Mouse (Mus musculus): ENCODE results near the gene Ift122.

GRCm38 (mm10) chr6:115938798-115939197 is 85.5 kb downstream of the Ift122 start:
- no peak for TF ChIP-seq CTCF (conservative IDR thresholded peaks at IDR 0.05 in 1 of 2, IDR thresholded peaks at IDR 0.05 in 1 of 2; ENCODE audit: low read depth in 2 of 2, low read length in 2 of 2)
- no peak for TF ChIP-seq TCF12 (IDR thresholded peaks at IDR 0.05; ENCODE audit: low read depth, low read length)
- TF ChIP-seq CHD2 (IDR thresholded peaks at IDR 0.05; ENCODE audit: low read length): no peak
- 0 out of 2 replicates have a peak, but pooled peaks have one; percentile 38 for TF ChIP-seq POLR2A (IDR thresholded peaks at IDR 0.05; ENCODE audit: low read depth, low read length)
- no peak for TF ChIP-seq RAD21 (IDR thresholded peaks at IDR 0.05; ENCODE audit: low read depth, low read length)
- TF ChIP-seq JUND (conservative IDR thresholded peaks at IDR 0.05; ENCODE audit: low read depth, low read length): no peak
- 0 out of 2 replicates have a peak, but pooled peaks have one; percentile 21 for TF ChIP-seq USF1 (IDR thresholded peaks at IDR 0.05; ENCODE audit: low read depth, low read length)
